Comparison of ENCODE assay signal across 9 mouse cellular contexts in genomic region chr2:129904753-129905152, GRCm38 (mm10).
DNase-seq lines count a peak whose midpoint lies in the region; ATAC-seq lines count a peak whose summit lies in the region.
"Had no signal": no experiment of that assay in that cellular context is flagged by ENCODE, and none has a peak within 500 bp of the region (broad histone marks: within the 10 kb centered on the region; RNA-seq: fewer than 3 reads in every experiment).

No protein-coding gene starts in this region.

- no peaks in the 10 kb centered on the region for H3K4me1 ChIP-seq in limb, embryonic 11.5 days (ENCODE audit: control insufficient read depth, insufficient read depth, low read length)
- H3K4me1 ChIP-seq in limb, embryonic 10.5 days: peaks cover 12% of the 10 kb centered on the region

- H3K4me2 ChIP-seq in limb, embryonic 11.5 days (ENCODE audit: low read depth, severe bottlenecking): no peak overlapping the region
- H3K4me2 ChIP-seq: lung, embryonic 15.5 days had no signal

- H3K9me3 ChIP-seq in limb, embryonic 11.5 days (ENCODE audit: control insufficient read depth, low read length): no peaks in the 10 kb centered on the region
- H3K9me3 ChIP-seq in limb, embryonic 10.5 days (replicated peaks): no peaks in the 10 kb centered on the region
- H3K9me3 ChIP-seq: lung, embryonic 15.5 days had no signal

- H3K27me3 ChIP-seq in limb, embryonic 11.5 days (ENCODE audit: control insufficient read depth, insufficient read depth, low read length): no peaks in the 10 kb centered on the region
- 0 out of 2 replicates have a peak, but pooled peaks cover 5% of the 10 kb centered on the region for H3K27me3 ChIP-seq in limb, embryonic 10.5 days (ENCODE audit: low read depth, poor library complexity, severe bottlenecking)

- H3K4me3 ChIP-seq in limb, embryonic 11.5 days (ENCODE audit: low read depth, low read length): no peak overlapping the region
- H3K4me3 ChIP-seq in limb, embryonic 10.5 days: no peak overlapping the region
- H3K4me3 ChIP-seq: lung, embryonic 15.5 days had no signal

- H3K9ac ChIP-seq in limb, embryonic 11.5 days (ENCODE audit: low read length): no peak overlapping the region
- H3K9ac ChIP-seq: lung, embryonic 15.5 days had no signal

- 43% methylated on average over 7 of the region's 7 CpGs for WGBS in limb, embryonic 11.5 days
- WGBS in limb, embryonic 10.5 days: 42% methylated on average over 7 of the region's 7 CpGs

- ATAC-seq in limb, embryonic 11.5 days (ENCODE audit: insufficient number of reproducible peaks, low FRiP score, low TSS enrichment, low read depth): no peak
- ATAC-seq in megakaryocyte progenitor cell, adult 5-6 weeks (replicated peaks; ENCODE audit: poor library complexity): peak; percentile 62
- no peak for ATAC-seq in inflammation-experienced regulatory T-cells, adult 6 months

- no peaks in the 10 kb centered on the region for H3K36me3 ChIP-seq in limb, embryonic 11.5 days (ENCODE audit: control insufficient read depth, insufficient read depth, low read length)
- no peaks in the 10 kb centered on the region for H3K36me3 ChIP-seq in limb, embryonic 10.5 days
- H3K36me3 ChIP-seq: lung, embryonic 15.5 days had no signal

- H3K27ac ChIP-seq in limb, embryonic 11.5 days (replicated peaks; ENCODE audit: low read depth, low read length): no peak overlapping the region
- no peak overlapping the region for H3K27ac ChIP-seq in limb, embryonic 10.5 days
- H3K27ac ChIP-seq: lung, embryonic 15.5 days had no signal

- peak; percentile 27 to 86 for DNase-seq in adrenal gland, adult (ENCODE audit: inconsistent age in 2 of 2, low spot score in 1 of 2)
- no peak for DNase-seq in adrenal gland, postnatal 4 days (ENCODE audit: low spot score in 2 of 2)
- peak; percentile 36 for DNase-seq in limb, embryonic 11.5 days (ENCODE audit: low spot score)
- DNase-seq in limb, embryonic 10.5 days (ENCODE audit: low spot score): no peak
- peak; percentile 55 for DNase-seq in adrenal gland, postnatal 10 days
- DNase-seq in induced T-regulatory cell, adult 2 months (ENCODE audit: low read depth): peak; percentile 6

Comparison
In these comparisons a context has a peak if more than half of its experiments do, and no peak if none do; other contexts are left out.
1. DNase-seq: peak in adrenal gland, adult (2 of 2), limb, embryonic 11.5 days (single experiment), adrenal gland, postnatal 10 days (single experiment) and induced T-regulatory cell, adult 2 months (single experiment); none in adrenal gland, postnatal 4 days (0 of 2) and limb, embryonic 10.5 days (single experiment).